Mouse (Mus musculus) c-Kit-negative CD71-positive TER-119-positive erythroid progenitor cells, embryonic 14.5 days (primary cell): ENCODE data around the gene Tusc2.

Experiments used
- DNase-seq: peaks from one replicate; pipeline ENCODE4 v3.0.0-alpha.2; 2013; ENCODE audit warnings: low read depth, low spot score

The Tusc2 gene

DNA sequence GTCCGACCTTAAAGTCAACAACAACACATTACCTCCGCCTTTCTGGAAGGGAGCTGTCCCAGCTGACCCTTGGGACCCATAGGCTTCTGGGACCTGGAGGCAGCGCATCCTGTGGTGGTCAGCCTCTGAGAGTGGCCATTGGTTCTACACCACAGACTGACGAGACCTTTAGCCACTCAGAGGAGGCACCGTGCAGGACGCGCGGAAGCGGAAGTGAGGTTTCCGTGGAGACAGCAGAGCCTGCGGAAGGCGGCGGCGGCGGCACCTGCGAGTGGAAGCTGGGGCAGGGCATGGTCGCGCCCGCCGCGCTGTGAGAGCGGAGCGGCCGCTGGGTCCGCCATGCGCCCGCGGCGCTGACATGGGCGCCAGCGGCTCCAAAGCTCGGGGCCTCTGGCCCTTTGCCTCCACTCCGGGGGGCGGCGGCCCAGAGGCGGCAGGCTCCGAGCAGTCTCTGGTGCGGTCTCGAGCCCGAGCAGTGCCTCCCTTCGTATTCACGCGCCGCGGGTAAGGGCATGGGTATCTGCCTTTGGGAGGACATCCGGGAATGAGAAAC is at the start of gene Tusc2:
TSS of gene Tusc2 (plus strand) at position 227 of the 553 bp plus-strand sequence.
- DNase-seq = peak; percentile 84

DNA sequence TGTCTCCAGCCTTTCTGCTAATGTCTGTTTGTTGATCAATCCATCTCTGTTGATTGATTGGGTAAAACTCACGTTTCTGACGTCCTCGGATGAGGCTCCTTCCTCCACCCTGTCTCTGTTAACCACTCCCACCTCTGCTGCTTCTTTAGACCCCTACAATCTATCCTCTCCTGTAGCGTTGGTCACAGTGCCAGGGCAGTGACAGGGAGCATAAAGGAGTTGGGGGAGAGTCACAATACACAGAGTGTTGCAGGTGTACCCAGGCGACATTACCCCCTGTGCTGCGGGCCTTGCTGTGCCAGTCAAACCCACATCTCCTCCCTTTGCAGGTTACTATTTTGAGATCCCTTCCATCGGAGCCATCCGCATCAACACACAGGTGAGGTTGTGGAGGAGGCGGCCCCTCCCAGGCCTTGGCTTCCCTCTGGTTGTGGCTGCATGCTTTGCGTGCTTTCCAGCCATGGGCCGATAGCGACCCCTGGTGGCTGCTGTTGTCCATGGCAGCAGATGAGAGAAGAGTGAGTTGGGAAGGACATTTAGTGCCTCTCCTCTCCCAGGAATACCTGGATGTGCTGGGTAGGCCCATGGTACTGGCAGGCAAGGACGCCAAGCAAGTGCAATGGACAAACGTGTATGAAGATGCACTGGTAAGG is 48.6 kb upstream of the Tusc2 start:
- DNase-seq = peak; percentile 60

- DNase-seq = no peak
These were observed 42.7 kb upstream of the Tusc2 start for GRCm38 (mm10) chr9:107520331-107520730.

GRCm38 (mm10) chr9:107521190-107521589 is 41.9 kb upstream of the Tusc2 start:
- no peak for DNase-seq

GRCm38 (mm10) chr9:107521711-107522399 is 41.2 kb upstream of the Tusc2 start:
- DNase-seq = no peak

DNA sequence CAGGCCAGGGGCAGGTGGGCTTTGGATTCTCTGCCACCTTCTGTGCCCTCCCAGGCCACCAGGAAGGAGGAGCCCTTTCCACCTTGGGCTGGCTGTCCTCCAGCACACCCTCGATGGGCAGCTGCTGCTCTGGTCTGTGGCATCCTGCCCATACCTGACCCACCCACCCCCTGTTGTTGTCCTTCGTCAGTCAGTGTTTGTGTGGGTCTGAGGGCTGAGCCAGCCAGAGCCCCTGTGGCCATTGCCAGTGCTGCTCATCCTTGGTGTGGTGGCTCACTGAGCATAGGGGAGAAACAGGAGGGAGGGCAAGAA is 40.7 kb upstream of the Tusc2 start:
- no peak for DNase-seq

GRCm38 (mm10) chr9:107526198-107527026 is 36.6 kb upstream of the Tusc2 start:
- DNase-seq = peak; percentile 54

DNA sequence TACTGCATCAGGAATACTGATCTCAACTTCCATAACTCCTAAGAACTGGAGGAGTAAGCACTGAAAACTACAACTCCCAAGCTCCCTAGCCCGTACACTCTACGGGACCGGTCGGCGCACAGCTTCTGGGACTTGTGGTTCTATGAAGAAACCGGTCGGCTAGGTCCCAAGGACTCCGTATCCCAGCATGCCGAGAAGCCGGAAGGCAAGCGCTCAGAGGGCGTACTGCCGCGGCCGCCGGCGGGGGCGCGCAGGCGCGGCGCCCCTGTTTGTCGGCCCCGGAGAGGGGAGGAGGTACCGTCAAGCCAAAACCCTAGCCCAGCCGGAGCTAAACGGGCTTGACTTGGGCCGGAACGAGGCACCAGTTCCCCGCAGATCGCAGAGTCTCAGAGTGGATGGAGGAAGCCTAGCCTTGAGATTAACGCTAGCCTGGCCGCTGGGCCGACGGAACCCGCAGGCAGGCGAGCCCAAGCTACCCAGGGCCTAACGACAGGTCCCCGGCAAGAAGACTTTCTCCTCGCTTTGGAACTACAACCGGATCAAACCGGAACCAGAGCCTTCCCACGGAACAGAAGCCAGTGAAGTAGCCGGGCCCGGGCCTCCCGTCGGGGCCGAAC is 29.2 kb upstream of the Tusc2 start, which contains the start of gene Tmem115:
TSS of gene Tmem115 (plus strand) at position 155 of the 617 bp plus-strand sequence.
- peak; percentile 75 for DNase-seq

- no peak for DNase-seq
These were observed 28.4 kb upstream of the Tusc2 start for GRCm38 (mm10) chr9:107534408-107535202.

GRCm38 (mm10) chr9:107538231-107538630 is 24.8 kb upstream of the Tusc2 start:
- no peak for DNase-seq

DNA sequence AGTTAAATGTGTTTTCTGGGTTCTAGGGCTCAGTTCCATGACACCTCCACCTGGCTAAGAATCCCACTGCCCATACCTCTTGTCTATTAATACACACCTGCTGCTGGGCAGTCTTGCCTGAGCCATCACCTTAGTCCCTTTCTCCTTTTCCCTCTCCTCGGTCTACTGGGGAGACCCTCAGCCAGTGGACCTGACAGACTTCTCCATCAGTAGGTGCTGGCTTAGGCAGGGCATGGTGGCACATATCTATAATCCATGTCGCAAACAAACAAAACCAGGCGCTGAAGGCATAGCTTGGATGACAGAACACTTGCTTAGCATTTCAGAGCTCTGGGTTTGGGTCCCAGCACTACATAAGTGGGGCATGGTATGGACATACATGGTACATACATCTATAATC is 24.3 kb upstream of the Tusc2 start:
- DNase-seq = no peak

DNA sequence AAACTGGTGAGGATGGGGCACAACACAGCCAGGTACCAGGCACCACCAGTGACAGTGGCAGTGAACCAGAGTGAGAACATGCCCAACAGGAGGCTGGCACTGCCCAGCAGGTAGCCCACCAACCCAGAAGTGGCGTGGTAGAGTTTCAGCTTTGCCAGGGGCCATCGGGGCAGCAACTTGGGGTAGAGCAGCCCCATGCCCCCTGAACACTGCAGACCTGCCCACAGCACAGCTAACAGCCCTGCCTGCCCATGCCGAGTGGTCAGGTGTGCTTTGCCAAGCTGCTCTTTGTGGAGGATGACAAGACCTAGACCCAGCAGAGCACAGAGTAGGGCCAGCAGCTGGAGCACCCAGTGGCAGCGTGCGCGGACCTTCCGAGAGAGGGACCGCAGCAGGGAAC is 23.1 kb upstream of the Tusc2 start:
- no peak for DNase-seq

GRCm38 (mm10) chr9:107540420-107540819 is 22.6 kb upstream of the Tusc2 start:
- no peak for DNase-seq

- DNase-seq = no peak
These were observed 22.1 kb upstream of the Tusc2 start for GRCm38 (mm10) chr9:107541005-107541404.

- DNase-seq = peak; percentile 71
These were observed 21.3 kb upstream of the Tusc2 start, which contains the start of the genes Cyb561d2 and Nprl2 for GRCm38 (mm10) chr9:107541474-107542351. Gene Cyb561d2, minus strand, starts transcription at chr9:107542193. Gene Nprl2, plus strand, starts transcription at chr9:107542226.

GRCm38 (mm10) chr9:107542352-107542686 is 20.7 kb upstream of the Tusc2 start:
- DNase-seq = no peak

DNA sequence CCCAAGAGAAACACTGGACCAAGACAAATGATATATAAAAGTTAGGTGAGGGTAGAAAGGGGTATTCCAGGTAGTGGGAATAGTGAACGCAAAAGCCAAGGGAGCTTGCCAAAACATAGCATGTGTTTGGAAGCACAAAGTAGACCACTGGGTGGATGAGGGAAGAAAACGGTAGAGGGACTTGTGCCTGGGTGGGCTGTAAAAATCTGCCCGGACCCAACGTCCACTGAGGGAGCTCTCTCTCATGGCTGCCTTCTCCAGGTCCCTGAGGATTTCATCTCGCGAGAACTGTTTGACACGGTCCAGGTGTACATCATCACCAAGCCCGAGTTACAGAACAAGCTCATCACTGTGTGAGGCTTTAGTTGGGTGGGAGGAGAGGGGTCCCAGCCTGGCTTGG is 20.3 kb upstream of the Tusc2 start:
- no peak for DNase-seq

- DNase-seq = no peak
These were observed 19.8 kb upstream of the Tusc2 start for GRCm38 (mm10) chr9:107543299-107543698.

- DNase-seq = no peak
These were observed 18.8 kb upstream of the Tusc2 start for GRCm38 (mm10) chr9:107544196-107544700.

- DNase-seq = no peak
These were observed 18.3 kb upstream of the Tusc2 start for GRCm38 (mm10) chr9:107544729-107545128.
